Mouse (Mus musculus) lung, adult 2 months (tissue): ENCODE measurements at regions not wholly inside any gene's neighbourhood (a gene's known extent, or its start where the extent isn't known, plus 50 kb on each side); places are given as distances from the start of the nearest gene placed in this dataset.

Experiments used
- DNase-seq: peaks from one replicate; pipeline ENCODE4 v3.0.0; 2022
- H3K4me1 ChIP-seq: fragments of 200-500 bp; 2 replicates; pipeline ENCODE4 v1.6.1; 2011; ENCODE audit warnings: low read length; ENCODE audit not compliant: control insufficient read depth, insufficient read depth
- H3K4me3 ChIP-seq: fragments of 200-500 bp; replicated peaks from 2 replicates; pipeline ENCODE3; 2011; ENCODE audit warnings: low read depth, mild to moderate bottlenecking, control low read depth, low read length; ENCODE audit errors: extremely low read depth
- CTCF ChIP-seq: fragments of 200-500 bp; IDR thresholded peaks from 2 replicates; pipeline ENCODE4 v1.5.1; 2011; ENCODE audit warnings: mild to moderate bottlenecking, low read length, control low read depth; ENCODE audit not compliant: insufficient read depth
- POLR2A ChIP-seq: fragments of 200-500 bp; IDR thresholded peaks from 2 replicates; pipeline ENCODE4 v1.6.1; 2011; ENCODE audit warnings: low read depth, mild to moderate bottlenecking, control low read depth, low read length, borderline replicate concordance; ENCODE audit errors: extremely low read depth
- WGBS: fragments of 180-500 bp; shearing (Covaris S2); methylation state at CpG from one replicate; pipeline ENCODE4 v1.1.7; 2018; 5-methylcytosine and 5-hydroxymethylcytosine counted together

GRCm38 (mm10) chr8:46928718-46929117 is 58.0 kb upstream of the Enpp6 start:
- DNase-seq = no peak
- TF ChIP-seq POLR2A = no peak
- no peak for TF ChIP-seq CTCF
- Histone ChIP-seq H3K4me3 (no peak overlapping the region), H3K4me1 (no peaks in the 10 kb centered on the region)
- 51% methylated on average over 6 of the region's 6 CpGs for WGBS

- Histone ChIP-seq H3K4me1 (no peaks in the 10 kb centered on the region), H3K4me3 (no peak overlapping the region)
- no peak for TF ChIP-seq CTCF
- DNase-seq = no peak
- 85% methylated on average over 6 of the region's 6 CpGs for WGBS
These were observed 57.0 kb upstream of the Enpp6 start for GRCm38 (mm10) chr8:46929678-46930077.

GRCm38 (mm10) chr8:46931267-46931666 is 55.4 kb upstream of the Enpp6 start:
- no peak for TF ChIP-seq CTCF
- TF ChIP-seq POLR2A = no peak
- DNase-seq = no peak
- Histone ChIP-seq H3K4me3 (no peak overlapping the region), H3K4me1 (no peaks in the 10 kb centered on the region)
- WGBS = 85% methylated on average over 6 of the region's 6 CpGs

- TF ChIP-seq POLR2A = no peak
- TF ChIP-seq CTCF = no peak
- H3K4me1 ChIP-seq = no peaks in the 10 kb centered on the region
- H3K4me3 ChIP-seq = no peak overlapping the region
- no peak for DNase-seq
These were observed 53.4 kb upstream of the Enpp6 start for GRCm38 (mm10) chr8:46933256-46933655.

GRCm38 (mm10) chr8:46934254-46934653 is 52.4 kb upstream of the Enpp6 start:
- DNase-seq = no peak
- TF ChIP-seq CTCF = no peak
- no peak for TF ChIP-seq POLR2A
- WGBS = 66% methylated on average over 9 of the region's 9 CpGs
- no peak overlapping the region for H3K4me3 ChIP-seq
- H3K4me1 ChIP-seq = no peaks in the 10 kb centered on the region

- H3K4me3 ChIP-seq = no peak overlapping the region
- DNase-seq = peak; percentile 64
- TF ChIP-seq CTCF (peak; percentile 87), POLR2A (no peak)
- 35% methylated on average over 9 of the region's 9 CpGs for WGBS
- no peaks in the 10 kb centered on the region for H3K4me1 ChIP-seq
These were observed 51.8 kb upstream of the Enpp6 start for GRCm38 (mm10) chr8:46934898-46935297.

- 24% methylated on average over 8 of the region's 8 CpGs for WGBS
- TF ChIP-seq POLR2A (no peak), CTCF (no peak)
- Histone ChIP-seq H3K4me1 (peaks cover 4% of the 10 kb centered on the region; the same call in 1 of the 2 replicates), H3K4me3 (no peak overlapping the region)
- DNase-seq = no peak
These were observed 50.6 kb upstream of the Enpp6 start for GRCm38 (mm10) chr8:46936039-46936438.
